Mouse (Mus musculus): ENCODE results near the gene Celf3.

- TF ChIP-seq CTCF (IDR thresholded peaks at IDR 0.05) (no peak), EP300 (IDR thresholded peaks at IDR 0.05) (no peak)
Observed at GRCm38 (mm10) chr3:94480291-94480884, 2.3 kb downstream of the Celf3 start, which contains the start of gene Riiad1.
